Mouse (Mus musculus) T-cell, adult 2 months (primary cell): ENCODE measurements around the gene Pla1a.

Experiments
- DNase-seq: peaks from one replicate; pipeline ENCODE4 v3.0.0; 2022; ENCODE audit warnings: low spot score

Gene Pla1a

GRCm38 (mm10) chr16:38389284-38389893, 43.6 kb downstream of the Pla1a start:
- DNase-seq = no peak

DNA sequence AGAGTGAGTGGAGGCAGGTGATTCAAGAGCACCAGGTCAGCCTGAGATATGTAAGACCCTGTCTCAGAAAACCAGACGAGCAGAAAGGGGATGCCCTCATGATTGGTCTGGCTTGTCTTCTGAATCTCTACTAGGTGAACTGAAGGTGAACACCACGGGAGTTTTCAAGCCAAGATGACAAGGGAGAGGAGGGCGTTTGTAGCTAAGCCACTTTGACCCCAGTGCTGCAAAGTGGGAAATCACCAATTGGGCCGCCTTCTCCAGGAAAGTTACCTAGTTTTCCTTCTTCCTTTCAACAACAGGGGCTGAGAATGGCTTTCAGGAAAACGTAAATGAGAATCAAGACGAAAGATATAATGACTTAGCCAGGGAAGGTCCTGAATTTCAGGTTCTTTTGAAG, 44.2 kb downstream of the Pla1a start:
- DNase-seq = no peak

DNA sequence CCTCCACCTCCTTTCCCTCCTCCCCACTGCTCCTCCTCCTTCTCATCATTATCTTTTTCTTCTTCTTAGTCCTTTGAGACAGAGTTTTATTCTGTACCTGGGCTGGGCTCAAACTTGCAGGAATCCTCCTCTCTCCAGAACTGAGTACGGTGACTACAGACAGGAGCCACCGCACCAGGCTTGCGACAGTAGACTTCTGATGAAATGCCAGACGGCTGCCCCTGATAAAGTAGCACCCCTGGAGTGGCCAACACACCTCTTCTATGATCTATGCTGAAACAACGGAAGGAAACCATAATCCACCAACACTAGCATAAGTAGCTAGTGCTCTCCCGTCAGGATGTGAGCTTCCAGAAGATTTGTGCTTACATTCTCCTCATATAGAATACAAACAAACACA, 45.6 kb downstream of the Pla1a start:
- DNase-seq = no peak

GRCm38 (mm10) chr16:38385700-38386099, 47.2 kb downstream of the Pla1a start:
- no peak for DNase-seq

- no peak for DNase-seq
These were observed 47.7 kb downstream of the Pla1a start for GRCm38 (mm10) chr16:38385184-38385634.

- DNase-seq = no peak
These were observed 49.3 kb downstream of the Pla1a start for GRCm38 (mm10) chr16:38383683-38384082.

DNA sequence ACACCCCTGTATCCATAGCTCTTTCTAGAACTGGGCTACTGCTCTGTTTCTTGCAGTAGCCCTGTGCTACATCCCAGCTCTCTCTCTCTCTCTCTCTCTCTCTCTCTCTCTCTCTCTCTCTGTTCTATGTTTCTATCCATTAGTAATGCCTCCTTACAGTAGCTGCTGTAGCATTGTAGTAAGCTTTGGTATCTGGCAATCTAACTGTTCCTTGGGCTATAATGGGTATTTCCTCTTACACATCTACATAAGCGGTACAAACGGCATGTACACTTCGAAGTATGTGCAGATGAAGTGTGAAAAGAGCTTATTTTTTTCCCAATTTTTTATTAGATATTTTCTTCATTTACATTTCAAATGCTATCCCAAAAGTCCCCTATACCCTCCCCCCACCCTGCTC, 53.0 kb downstream of the Pla1a start:
- DNase-seq = no peak

GRCm38 (mm10) chr16:38379493-38379892, 53.5 kb downstream of the Pla1a start:
- no peak for DNase-seq

DNA sequence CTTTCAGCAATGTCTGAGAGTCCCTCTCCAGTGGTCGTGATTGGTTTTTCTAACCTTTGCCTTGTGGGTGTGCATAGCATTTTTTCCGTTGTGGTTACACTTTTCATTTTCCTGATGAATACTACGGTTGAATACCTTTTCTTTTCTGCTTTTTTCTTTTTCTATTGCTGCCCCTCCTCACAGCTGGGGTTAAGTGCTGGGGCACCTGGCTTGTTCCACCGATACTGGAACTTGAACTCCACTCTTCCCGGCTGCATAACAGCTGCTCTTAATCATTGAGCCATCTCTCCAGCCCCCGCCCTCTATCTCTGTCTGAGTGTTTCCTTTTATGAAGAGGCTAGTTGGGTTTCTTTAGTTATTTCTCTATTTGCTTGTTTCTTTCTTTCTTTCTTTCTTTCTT, 53.9 kb downstream of the Pla1a start:
- DNase-seq = no peak

GRCm38 (mm10) chr16:38378591-38378990, 54.4 kb downstream of the Pla1a start:
- DNase-seq = no peak

GRCm38 (mm10) chr16:38377546-38377945, 55.4 kb downstream of the Pla1a start:
- DNase-seq = no peak

DNA sequence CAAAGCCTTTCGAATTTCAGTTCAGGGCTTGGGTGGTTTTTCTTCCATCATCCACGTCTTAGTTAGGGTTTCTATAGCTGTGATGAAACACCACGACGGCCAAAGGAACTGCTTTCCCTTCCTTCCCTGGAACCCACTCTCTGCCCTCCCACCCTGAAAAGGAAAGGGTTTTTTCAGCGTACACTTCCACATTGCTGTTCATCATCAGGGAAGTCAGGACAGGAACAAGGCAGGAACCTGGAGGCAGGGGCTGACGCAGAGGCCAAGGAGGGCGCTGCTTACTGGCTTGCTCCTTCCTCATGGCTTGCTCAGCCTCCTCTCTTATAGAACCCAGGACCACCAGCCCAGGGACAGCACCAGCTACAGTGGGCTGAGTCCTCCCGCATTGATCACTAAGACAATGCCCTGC, 56.1 kb downstream of the Pla1a start:
- DNase-seq = peak; percentile 8

DNA sequence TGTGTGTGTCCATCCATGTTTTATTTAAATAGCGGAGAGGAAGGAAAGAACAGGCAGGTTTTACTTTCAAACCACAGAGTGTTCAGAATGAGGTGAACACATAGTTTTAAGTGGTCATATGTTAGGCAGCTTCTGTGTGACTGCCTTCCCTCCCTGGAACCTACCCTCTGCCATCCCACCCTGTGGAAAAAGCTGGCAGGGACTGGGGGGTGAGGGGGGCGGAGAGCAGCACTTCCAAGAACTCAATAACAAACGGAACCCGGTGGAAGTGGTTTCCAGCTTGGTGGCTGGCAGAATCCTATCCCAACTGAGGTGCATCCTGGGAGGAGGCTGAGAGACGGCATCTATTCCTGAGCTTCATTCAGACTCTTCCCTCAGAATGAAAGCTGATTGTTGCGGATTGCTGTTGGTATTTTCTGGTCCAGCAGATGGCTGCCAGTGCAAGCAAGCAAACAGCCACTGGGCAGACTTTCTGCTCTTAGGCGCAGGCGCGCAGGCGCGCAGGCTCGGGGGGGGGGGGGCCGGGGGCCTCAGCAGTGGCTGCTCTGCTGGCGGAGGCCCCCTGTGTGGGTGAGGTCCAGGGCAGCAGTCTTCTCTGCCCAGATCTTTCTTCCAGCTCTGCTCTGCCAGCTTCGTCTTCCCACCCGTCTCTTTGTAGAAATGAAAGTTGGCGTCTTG, 56.6 kb downstream of the Pla1a start:
- DNase-seq = peak; percentile 25

DNA sequence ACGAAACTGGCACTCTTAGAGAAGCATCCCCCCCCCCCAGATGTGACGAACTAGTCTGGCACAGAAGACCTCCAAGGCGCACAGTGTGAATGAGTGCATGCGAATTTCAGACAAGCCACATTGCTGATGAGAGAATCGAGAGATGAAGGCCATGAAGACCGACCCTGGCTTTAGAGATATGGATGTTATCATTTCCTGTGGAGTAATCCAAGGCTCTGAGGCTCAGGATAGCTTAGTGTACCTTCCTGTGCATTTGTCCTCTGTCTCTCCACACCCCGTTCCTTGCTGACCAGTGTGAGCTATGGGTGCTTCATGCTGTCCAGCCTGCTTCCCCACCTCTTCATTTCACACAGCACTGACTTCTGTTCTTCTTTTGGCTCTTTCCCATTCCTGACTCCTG, 57.8 kb downstream of the Pla1a start:
- DNase-seq = no peak

DNA sequence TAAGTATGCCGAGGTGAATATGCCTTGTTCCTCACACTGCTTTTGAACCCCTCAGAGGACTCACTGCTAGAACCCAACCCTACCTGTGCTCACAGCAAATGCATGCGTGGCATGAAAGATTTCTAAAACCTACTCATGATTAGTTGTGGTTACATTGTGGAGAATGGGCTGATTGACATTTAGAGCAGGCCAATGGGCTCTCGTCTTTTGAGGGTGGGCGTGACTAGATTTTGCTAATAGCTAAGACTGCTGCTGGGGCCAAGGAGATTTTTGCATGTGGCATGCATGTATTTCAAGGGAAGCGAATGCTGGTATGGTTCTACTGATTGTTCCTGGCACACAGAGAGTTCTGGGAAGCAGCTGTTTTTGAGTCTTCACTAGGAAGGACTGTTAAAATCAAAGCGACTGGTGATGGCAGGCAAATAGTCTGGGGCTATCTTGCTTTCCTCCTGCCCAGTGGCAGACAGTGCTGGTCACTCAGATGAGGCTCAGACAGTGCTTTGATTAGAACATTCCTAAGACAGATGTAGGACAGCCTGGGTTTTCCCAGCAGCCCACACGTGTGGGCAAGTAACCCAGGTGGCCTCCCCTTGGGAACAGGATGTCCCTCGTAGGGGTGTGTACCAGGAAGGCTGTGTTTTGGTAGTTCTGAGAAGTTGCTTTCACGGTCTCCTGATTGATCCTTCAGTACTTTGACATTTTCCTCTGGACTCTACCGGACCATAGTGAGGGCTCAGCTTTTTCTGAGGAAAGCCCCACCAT, 58.4 kb downstream of the Pla1a start:
- no peak for DNase-seq

GRCm38 (mm10) chr16:38373941-38374340, 59.0 kb downstream of the Pla1a start:
- DNase-seq = no peak

DNA sequence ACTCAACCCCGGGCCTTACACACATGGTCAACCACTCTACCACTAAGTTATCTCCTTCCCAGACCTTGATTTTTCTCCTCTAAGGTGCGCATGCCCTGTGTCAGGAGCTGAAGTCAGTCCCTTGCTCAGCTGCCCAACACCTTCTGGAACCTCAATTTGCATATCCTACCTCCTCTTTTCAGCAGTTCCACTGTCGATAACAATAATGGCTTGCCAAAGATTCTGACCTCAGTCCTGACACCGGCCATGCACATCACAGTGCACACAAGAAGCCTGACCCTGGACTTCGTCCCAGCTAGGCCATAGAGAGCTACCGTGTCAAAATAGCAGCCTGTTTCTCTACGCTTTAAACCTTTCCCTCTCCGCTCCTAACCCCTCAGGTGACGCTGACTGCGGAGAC, 59.5 kb downstream of the Pla1a start:
- no peak for DNase-seq

DNA sequence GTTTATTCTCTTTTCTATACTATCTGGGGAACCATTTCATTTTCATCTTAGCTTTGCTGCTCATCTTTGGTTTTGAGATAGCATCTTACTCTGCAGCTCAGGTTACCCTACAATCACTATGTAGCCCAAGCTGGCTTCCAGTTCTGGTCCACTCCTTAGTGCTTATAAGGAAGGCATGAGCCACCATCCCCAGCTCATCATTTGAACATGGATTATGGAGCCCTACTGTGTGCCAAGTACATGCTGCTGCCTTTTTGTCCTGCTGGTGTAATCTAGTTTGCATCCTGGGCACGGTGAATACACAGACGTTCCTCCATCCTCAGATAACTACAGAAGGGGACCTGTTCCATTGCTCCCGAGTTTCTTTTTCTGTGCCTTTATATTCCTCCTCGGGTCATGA, 60.1 kb downstream of the Pla1a start:
- no peak for DNase-seq

- no peak for DNase-seq
These were observed 61.1 kb downstream of the Pla1a start for GRCm38 (mm10) chr16:38371705-38372296.

DNA sequence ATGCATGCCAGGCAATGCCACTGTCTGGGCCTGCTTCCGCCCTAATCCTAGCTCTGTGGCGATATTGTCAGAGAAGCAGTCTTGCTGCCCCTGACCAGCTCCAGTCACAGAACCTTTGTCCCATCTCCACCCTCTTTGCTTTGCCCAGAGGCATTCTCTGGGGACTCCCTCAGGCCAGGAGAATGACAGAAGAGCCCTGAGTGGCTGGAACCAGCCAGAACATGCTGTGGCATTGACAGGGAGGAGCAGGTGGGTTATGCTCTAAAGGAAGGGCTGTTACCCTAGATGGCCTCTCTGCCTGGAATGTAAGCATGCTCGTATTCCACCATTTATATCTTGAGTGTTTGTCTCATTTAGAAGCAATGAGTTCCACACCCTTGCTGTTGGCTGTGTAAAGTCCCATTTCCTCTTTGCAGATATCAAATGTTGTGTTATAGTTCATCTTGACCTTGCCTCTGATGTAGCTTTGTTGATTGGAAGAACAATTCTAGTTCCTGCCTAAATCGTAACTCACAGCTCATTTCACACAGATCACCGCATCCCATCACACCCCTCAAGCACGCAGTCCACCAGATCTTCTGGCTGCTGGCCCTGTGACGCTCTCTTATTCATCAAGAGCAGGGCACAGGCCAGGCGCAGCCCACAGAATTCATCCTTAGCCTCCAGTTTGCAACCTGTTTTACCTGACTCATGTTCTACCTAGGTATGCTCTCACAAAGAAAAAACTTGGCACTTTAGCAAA, 62.1 kb downstream of the Pla1a start:
- DNase-seq = no peak

- DNase-seq = no peak
These were observed 62.9 kb downstream of the Pla1a start for GRCm38 (mm10) chr16:38369992-38370484.

GRCm38 (mm10) chr16:38369431-38369830, 63.5 kb downstream of the Pla1a start:
- DNase-seq = no peak
